Mouse (Mus musculus): ENCODE measurements around the gene Kifap3.

DNA sequence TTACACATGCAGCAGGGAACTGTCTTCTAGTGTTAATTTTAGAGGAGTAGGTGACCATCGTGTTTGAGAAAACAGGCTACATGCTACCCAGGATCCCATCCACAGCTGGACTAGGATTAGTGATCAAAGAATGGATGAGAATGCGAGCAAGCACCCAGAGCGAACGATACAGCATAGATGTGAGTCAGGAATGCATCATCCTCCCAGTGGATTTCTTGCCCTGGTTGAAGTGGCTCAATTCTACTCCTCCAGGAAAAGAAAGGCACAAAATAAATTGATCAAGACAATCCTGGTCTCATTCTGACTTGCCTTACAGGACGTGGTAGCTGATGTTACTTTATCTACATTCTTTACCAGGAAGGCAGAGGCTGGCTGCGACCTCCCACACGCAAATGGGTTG is 149.5 kb downstream of the Kifap3 start, which contains the start of gene Scyl3:
- no peak for TF ChIP-seq POLR2A (IDR thresholded peaks at IDR 0.05; ENCODE audit: extremely low read depth, insufficient read depth, low read length)
- no peak for TF ChIP-seq CTCF (IDR thresholded peaks at IDR 0.05; ENCODE audit: extremely low read depth, insufficient read depth, low read length)
